Mouse (Mus musculus) hindbrain, postnatal 0 days (tissue): ENCODE data around the gene Naaladl2. TPM values are rescaled to one million over a fixed set of nuclear protein-coding genes. Genes with fewer than 3 reads are reported as not detected.
A peak's percentile ranks its signal among the peaks of the same experiment; 100 is the strongest.

Experiments used
- ATAC-seq: fragments of 200-750 bp; cut with Nextera tagmentation; 2 replicates; pipeline ENCODE4 v1.8.0; 2017; ENCODE audit warnings: mild to moderate bottlenecking, moderate TSS enrichment, moderate library complexity
- DNase-seq: peaks from one replicate; pipeline ENCODE4 v3.0.0-alpha.2; 2015; ENCODE audit warnings: low spot score
- H3K27ac ChIP-seq: fragments of 300-500 bp; sonication (generic); 2 replicates; pipeline ENCODE4 v1.5.1; 2014; ENCODE audit warnings: mild to moderate bottlenecking
- H3K27me3 ChIP-seq: fragments of 300-500 bp; sonication (generic); 2 replicates; pipeline ENCODE4 v1.6.1; 2014; ENCODE audit warnings: low read length, mixed read lengths; ENCODE audit not compliant: insufficient read depth
- H3K36me3 ChIP-seq: fragments of 300-500 bp; sonication (generic); 2 replicates; pipeline ENCODE4 v1.6.1; 2014; ENCODE audit warnings: low read length, mixed read lengths; ENCODE audit not compliant: insufficient read depth
- H3K4me1 ChIP-seq: fragments of 300-500 bp; sonication (generic); 2 replicates; pipeline ENCODE4 v1.6.1; 2014; ENCODE audit warnings: antibody characterized with exemption, low read length, mixed read lengths; ENCODE audit not compliant: insufficient read depth
- H3K4me2 ChIP-seq: fragments of 300-500 bp; sonication (generic); 2 replicates; pipeline ENCODE4 v1.6.1; 2014; ENCODE audit warnings: low read depth, mild to moderate bottlenecking, low read length, moderate library complexity, mixed read lengths
- H3K4me3 ChIP-seq: fragments of 300-500 bp; sonication (generic); 2 replicates; pipeline ENCODE4 v1.5.1; 2014; ENCODE audit warnings: low read length
- H3K9ac ChIP-seq: fragments of 300-500 bp; sonication (generic); replicated peaks from 2 replicates; pipeline ENCODE4 v1.6.1; 2014; ENCODE audit warnings: mild to moderate bottlenecking, low read length, moderate library complexity, mixed read lengths
- H3K9me3 ChIP-seq: fragments of 300-500 bp; sonication (generic); 2 replicates; pipeline ENCODE4 v1.6.1; 2016; ENCODE audit warnings: low read length, mixed read lengths
- CTCF ChIP-seq: IDR thresholded peaks from 2 replicates; pipeline ENCODE4 v1.5.1; 2016; ENCODE audit warnings: antibody characterized with exemption, control low read depth, low read depth
- WGBS: fragments of 180-500 bp; shearing (Covaris S2); extraction: QIAGEN DNeasy Blood & Tissue Kit; methylation state at CpG from one replicate; pipeline ENCODE4 v1.1.7; 2014; 5-methylcytosine and 5-hydroxymethylcytosine counted together
- polyA plus RNA-seq: library from polyadenylated mRNA; unstranded; fragments of >200 nt; fragmentation: Nextera tagmentation; extraction: Ambion mirVana; gene quantifications from 2 replicates; pipeline ENCODE4 v1.2.1, GENCODE M21; 2015
- total RNA-seq: library from RNA; depleted of rRNA; stranded (reverse); fragments of >200 nt; gene quantifications from 2 replicates; pipeline ENCODE4 v1.2.3, GENCODE M21; 2014

Gene Naaladl2
- total and polyA plus RNA-seq, 2 experiments from 2014 or later = 0.37 to 0.81 TPM

- H3K9ac ChIP-seq = no peak overlapping the region
- no peak for DNase-seq
- no peaks in the 10 kb centered on the region for H3K9me3 ChIP-seq
- TF ChIP-seq CTCF = no peak
- no peak overlapping the region for H3K4me2 ChIP-seq
- no peaks in the 10 kb centered on the region for H3K36me3 ChIP-seq
- WGBS = 73% methylated on average over 10 of the region's 10 CpGs
- no peak overlapping the region for H3K27ac ChIP-seq
- no peak overlapping the region for H3K4me3 ChIP-seq
- ATAC-seq = no peak
- no peaks in the 10 kb centered on the region for H3K27me3 ChIP-seq
- no peaks in the 10 kb centered on the region for H3K4me1 ChIP-seq
Measured at GRCm38 (mm10) chr3:24782784-24783461, 361.1 kb downstream of the Naaladl2 start.

GRCm38 (mm10) chr3:24781687-24782086 lies 362.4 kb downstream of the Naaladl2 start:
- no peaks in the 10 kb centered on the region for H3K4me1 ChIP-seq
- no peak for TF ChIP-seq CTCF
- no peaks in the 10 kb centered on the region for H3K27me3 ChIP-seq
- no peaks in the 10 kb centered on the region for H3K36me3 ChIP-seq
- no peak overlapping the region for H3K4me2 ChIP-seq
- H3K27ac ChIP-seq = no peak overlapping the region
- DNase-seq (no peak), ATAC-seq (no peak)
- H3K9me3 ChIP-seq = no peaks in the 10 kb centered on the region
- no peak overlapping the region for H3K4me3 ChIP-seq
- no peak overlapping the region for H3K9ac ChIP-seq
- WGBS = 96% methylated on average over 2 of the region's 2 CpGs

GRCm38 (mm10) chr3:24778416-24778815 lies 365.6 kb downstream of the Naaladl2 start:
- Histone ChIP-seq H3K27ac (no peak overlapping the region), H3K4me1 (no peaks in the 10 kb centered on the region), H3K27me3 (no peaks in the 10 kb centered on the region), H3K4me2 (no peak overlapping the region), H3K9me3 (no peaks in the 10 kb centered on the region), H3K4me3 (no peak overlapping the region), H3K9ac (no peak overlapping the region), H3K36me3 (no peaks in the 10 kb centered on the region)
- no peak for ATAC-seq
- no peak for TF ChIP-seq CTCF
- no peak for DNase-seq

- no peaks in the 10 kb centered on the region for H3K9me3 ChIP-seq
- no peaks in the 10 kb centered on the region for H3K36me3 ChIP-seq
- ATAC-seq = no peak
- WGBS = 80% methylated on average over 3 of the region's 3 CpGs
- no peaks in the 10 kb centered on the region for H3K27me3 ChIP-seq
- H3K27ac ChIP-seq = no peak overlapping the region
- no peak for DNase-seq
- TF ChIP-seq CTCF = no peak
- H3K4me3 ChIP-seq = no peak overlapping the region
- H3K4me2 ChIP-seq = no peak overlapping the region
- no peaks in the 10 kb centered on the region for H3K4me1 ChIP-seq
- no peak overlapping the region for H3K9ac ChIP-seq
Measured at GRCm38 (mm10) chr3:24749055-24749454, 395.0 kb downstream of the Naaladl2 start.

GRCm38 (mm10) chr3:24747182-24747856 lies 396.7 kb downstream of the Naaladl2 start:
- no peak overlapping the region for H3K4me3 ChIP-seq
- H3K9me3 ChIP-seq = no peaks in the 10 kb centered on the region
- H3K4me2 ChIP-seq = no peak overlapping the region
- H3K27me3 ChIP-seq = no peaks in the 10 kb centered on the region
- ATAC-seq = no peak
- no peak for TF ChIP-seq CTCF
- no peak for DNase-seq
- WGBS = 92% methylated on average over 6 of the region's 6 CpGs
- H3K4me1 ChIP-seq = no peaks in the 10 kb centered on the region
- no peak overlapping the region for H3K9ac ChIP-seq
- no peaks in the 10 kb centered on the region for H3K36me3 ChIP-seq
- no peak overlapping the region for H3K27ac ChIP-seq

GRCm38 (mm10) chr3:24743946-24744345 lies 400.1 kb downstream of the Naaladl2 start:
- H3K4me3 ChIP-seq = no peak overlapping the region
- no peak overlapping the region for H3K27ac ChIP-seq
- H3K36me3 ChIP-seq = no peaks in the 10 kb centered on the region
- no peak for ATAC-seq
- H3K9ac ChIP-seq = no peak overlapping the region
- no peaks in the 10 kb centered on the region for H3K4me1 ChIP-seq
- no peaks in the 10 kb centered on the region for H3K9me3 ChIP-seq
- TF ChIP-seq CTCF = no peak
- no peak for DNase-seq
- whole genome bisulfite sequencing = 76% methylated on average over 3 of the region's 3 CpGs
- no peaks in the 10 kb centered on the region for H3K27me3 ChIP-seq
- no peak overlapping the region for H3K4me2 ChIP-seq

GRCm38 (mm10) chr3:24719181-24719749 lies 424.8 kb downstream of the Naaladl2 start:
- TF ChIP-seq CTCF = no peak
- Histone ChIP-seq H3K4me3 (no peak overlapping the region), H3K4me2 (no peak overlapping the region), H3K9ac (no peak overlapping the region), H3K27ac (no peak overlapping the region), H3K9me3 (no peaks in the 10 kb centered on the region), H3K36me3 (no peaks in the 10 kb centered on the region), H3K27me3 (no peaks in the 10 kb centered on the region), H3K4me1 (no peaks in the 10 kb centered on the region)
- ATAC-seq = no peak
- peak; percentile 37 for DNase-seq
- 40% methylated on average over 3 of the region's 3 CpGs for WGBS
